Mouse (Mus musculus): ENCODE data around the gene Iffo2.
"Not testable (repeated sequence)": the region's sequence is repeated elsewhere in the genome, so short reads cannot be mapped to it uniquely, and the experiment has no call there.

Gene Iffo2

GRCm38 (mm10) chr4:139530248-139530647 lies at the start of gene Iffo2:
Gene Iffo2, plus strand, starts transcription at chr4:139530548.
- not testable (repeated sequence) for DNase-seq (ENCODE audit: extremely low spot score)

GRCm38 (mm10) chr4:139481400-139481799 lies 48.9 kb upstream of the Iffo2 start:
- no peak for DNase-seq (ENCODE audit: extremely low spot score)

GRCm38 (mm10) chr4:139483461-139484105 lies 46.8 kb upstream of the Iffo2 start:
- DNase-seq (ENCODE audit: extremely low spot score): no peak

GRCm38 (mm10) chr4:139484496-139484895 lies 45.9 kb upstream of the Iffo2 start:
- DNase-seq (ENCODE audit: extremely low spot score): no peak

GRCm38 (mm10) chr4:139487085-139487484 lies 43.3 kb upstream of the Iffo2 start:
- no peak for DNase-seq (ENCODE audit: extremely low spot score)

GRCm38 (mm10) chr4:139488325-139488724 lies 42.0 kb upstream of the Iffo2 start:
- no peak for DNase-seq (ENCODE audit: extremely low spot score)

GRCm38 (mm10) chr4:139489946-139490345 lies 40.4 kb upstream of the Iffo2 start:
- DNase-seq (ENCODE audit: extremely low spot score): no peak

GRCm38 (mm10) chr4:139490413-139491055 lies 39.8 kb upstream of the Iffo2 start:
- DNase-seq (ENCODE audit: extremely low spot score): no peak

- no peak for DNase-seq (ENCODE audit: extremely low spot score)
These were observed 38.7 kb upstream of the Iffo2 start for GRCm38 (mm10) chr4:139491541-139492170.

GRCm38 (mm10) chr4:139492258-139492833 lies 38.0 kb upstream of the Iffo2 start:
- DNase-seq (ENCODE audit: extremely low spot score): no peak

GRCm38 (mm10) chr4:139493227-139494025 lies 36.9 kb upstream of the Iffo2 start:
- DNase-seq (ENCODE audit: extremely low spot score): no peak

- DNase-seq (ENCODE audit: extremely low spot score): no peak
These were observed 29.5 kb upstream of the Iffo2 start for GRCm38 (mm10) chr4:139500814-139501213.

- no peak for DNase-seq (ENCODE audit: extremely low spot score)
These were observed 28.6 kb upstream of the Iffo2 start for GRCm38 (mm10) chr4:139501702-139502101.

GRCm38 (mm10) chr4:139503919-139504318 lies 26.4 kb upstream of the Iffo2 start:
- no peak for DNase-seq (ENCODE audit: extremely low spot score)

GRCm38 (mm10) chr4:139505716-139506115 lies 24.6 kb upstream of the Iffo2 start:
- no peak for DNase-seq (ENCODE audit: extremely low spot score)

GRCm38 (mm10) chr4:139506727-139507126 lies 23.6 kb upstream of the Iffo2 start:
- DNase-seq (ENCODE audit: extremely low spot score): no peak

- DNase-seq (ENCODE audit: extremely low spot score): no peak
These were observed 21.3 kb upstream of the Iffo2 start for GRCm38 (mm10) chr4:139509069-139509468.

- DNase-seq (ENCODE audit: extremely low spot score): no peak
These were observed 18.8 kb upstream of the Iffo2 start for GRCm38 (mm10) chr4:139511557-139511956.

GRCm38 (mm10) chr4:139512985-139513384 lies 17.4 kb upstream of the Iffo2 start:
- no peak for DNase-seq (ENCODE audit: extremely low spot score)

GRCm38 (mm10) chr4:139519221-139519620 lies 11.1 kb upstream of the Iffo2 start:
- no peak for DNase-seq (ENCODE audit: extremely low spot score)

- no peak for DNase-seq (ENCODE audit: extremely low spot score)
These were observed 8.4 kb upstream of the Iffo2 start for GRCm38 (mm10) chr4:139521926-139522325.

- DNase-seq (ENCODE audit: extremely low spot score): no peak
These were observed 3.9 kb upstream of the Iffo2 start for GRCm38 (mm10) chr4:139526475-139526874.

All from embryo, embryonic 9.5 days (tissue).